Mouse (Mus musculus) E14TG2a.4 (cell line): ENCODE measurements at regions not wholly inside any gene's neighbourhood (a gene's known extent, or its start where the extent isn't known, plus 50 kb on each side); places are given as distances from the start of the nearest gene placed in this dataset.

ENCODE experiments used
- CTCF ChIP-seq: conservative IDR thresholded peaks from 2 replicates; pipeline ENCODE4 v1.5.1; 2014; ENCODE audit warnings: low read length
- NANOG ChIP-seq: IDR thresholded peaks from 2 replicates; pipeline ENCODE4 v1.6.1; 2014; ENCODE audit warnings: borderline replicate concordance, low read length, mixed read lengths

GRCm38 (mm10) chr19:16075026-16075425 lies 57.6 kb upstream of the Gnaq start:
- TF ChIP-seq CTCF (no peak), NANOG (no peak)
